Mouse (Mus musculus): Measurements from ENCODE around the gene AU021092. TPM values are rescaled to one million over a fixed set of nuclear protein-coding genes. Genes with fewer than 3 reads are reported as not detected.

The AU021092 gene
- polyA plus RNA-seq, 1 experiment = 6.1 TPM

DNA sequence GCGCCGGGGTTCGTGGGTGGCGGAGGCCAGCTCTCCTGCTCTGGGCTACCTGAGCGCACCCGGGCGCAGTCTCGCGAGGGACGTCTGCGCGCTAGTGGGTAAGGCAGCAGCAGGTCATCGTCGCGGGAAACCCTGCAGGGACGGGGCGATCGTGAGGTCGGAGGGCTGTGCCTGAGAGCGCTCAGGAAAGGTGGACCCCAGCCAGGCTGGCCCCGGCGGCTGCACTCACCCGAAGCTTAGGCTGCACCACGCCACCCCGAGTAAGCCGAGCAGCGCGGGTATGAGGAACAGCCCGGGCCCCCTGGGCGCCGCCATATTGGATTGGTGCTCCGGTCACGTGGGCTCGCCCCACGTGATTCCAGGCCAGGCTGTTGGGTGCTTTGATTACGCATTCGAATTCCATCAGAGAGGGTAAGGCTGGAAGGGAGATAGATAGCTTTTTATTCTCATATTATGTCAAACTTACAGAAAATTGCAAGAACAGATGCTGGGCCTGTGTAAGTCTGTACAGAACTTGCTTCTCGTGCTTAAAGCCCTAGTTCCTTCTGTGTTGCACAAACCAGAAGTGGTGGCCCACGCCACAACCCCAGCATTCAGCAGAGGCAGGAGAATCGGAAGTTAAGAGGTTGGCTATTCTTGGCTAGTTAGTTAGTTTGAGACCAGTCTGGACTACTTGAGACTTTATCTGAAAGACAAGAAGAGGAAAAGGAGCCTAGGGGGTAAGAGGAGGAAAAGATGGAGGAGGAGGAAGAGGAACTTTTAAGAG is 18.2 kb downstream of the AU021092 start, which contains the start of gene Nagpa:
TSS of gene Nagpa (minus strand) at position 345 of the 766 bp plus-strand sequence.
- peak within 1 kb of the TSS; percentile 35; the same call in 1 of the 2 replicates for H3K27ac ChIP-seq (ENCODE audit: insufficient read depth, low read length)
- TF ChIP-seq POLR2A (IDR thresholded peaks at IDR 0.05; ENCODE audit: borderline replicate concordance, insufficient read depth, low read length) (peak; percentile 35; the same call in 1 of the 2 replicates), CTCF (IDR thresholded peaks at IDR 0.05; ENCODE audit: borderline replicate concordance, insufficient read depth, low read depth, low read length) (no peak)
- no peaks in the 10 kb centered on the region for H3K4me1 ChIP-seq (ENCODE audit: control insufficient read depth, insufficient read depth, low read length)
- peak; percentile 83 for DNase-seq
- H3K4me3 ChIP-seq (replicated peaks; ENCODE audit: insufficient read depth, low read depth, low read length) = peak within 1 kb of the TSS; percentile 75
- H3K27me3 ChIP-seq (ENCODE audit: control insufficient read depth, insufficient read depth, low read length) = no peaks in the 10 kb centered on the region
- 4% methylated on average over 40 of the region's 40 CpGs for WGBS

DNA sequence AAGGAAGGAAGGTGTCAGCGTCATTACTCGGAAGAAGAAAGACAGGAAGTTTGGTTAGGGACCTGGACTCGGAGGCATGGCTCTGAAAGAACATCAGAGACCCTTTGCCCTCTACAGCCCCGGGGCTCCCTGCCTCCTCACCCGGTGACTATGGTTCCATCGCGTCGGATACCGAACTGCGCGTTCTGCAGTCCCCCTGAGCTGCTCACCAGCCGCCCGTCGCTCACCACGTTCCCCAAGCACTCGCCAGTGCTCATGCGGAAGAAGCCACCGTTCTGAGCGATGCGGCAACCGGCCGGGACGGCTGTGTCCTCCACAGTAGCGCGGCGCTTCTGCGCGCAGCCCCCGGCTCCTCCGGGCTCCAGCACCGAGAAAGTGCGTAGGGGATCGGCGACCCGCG is 18.9 kb downstream of the AU021092 start:
- Histone ChIP-seq H3K4me3 (replicated peaks; ENCODE audit: insufficient read depth, low read depth, low read length) (peak overlapping the region; percentile 75), H3K4me1 (ENCODE audit: control insufficient read depth, insufficient read depth, low read length) (no peaks in the 10 kb centered on the region), H3K27ac (ENCODE audit: insufficient read depth, low read length) (no peak overlapping the region), H3K27me3 (ENCODE audit: control insufficient read depth, insufficient read depth, low read length) (no peaks in the 10 kb centered on the region)
- WGBS = under 1% methylated on average over 36 of the region's 36 CpGs
- TF ChIP-seq POLR2A (IDR thresholded peaks at IDR 0.05; ENCODE audit: borderline replicate concordance, insufficient read depth, low read length) (no peak), CTCF (IDR thresholded peaks at IDR 0.05; ENCODE audit: borderline replicate concordance, insufficient read depth, low read depth, low read length) (no peak)
- peak; percentile 33 to 53 for DNase-seq

DNA sequence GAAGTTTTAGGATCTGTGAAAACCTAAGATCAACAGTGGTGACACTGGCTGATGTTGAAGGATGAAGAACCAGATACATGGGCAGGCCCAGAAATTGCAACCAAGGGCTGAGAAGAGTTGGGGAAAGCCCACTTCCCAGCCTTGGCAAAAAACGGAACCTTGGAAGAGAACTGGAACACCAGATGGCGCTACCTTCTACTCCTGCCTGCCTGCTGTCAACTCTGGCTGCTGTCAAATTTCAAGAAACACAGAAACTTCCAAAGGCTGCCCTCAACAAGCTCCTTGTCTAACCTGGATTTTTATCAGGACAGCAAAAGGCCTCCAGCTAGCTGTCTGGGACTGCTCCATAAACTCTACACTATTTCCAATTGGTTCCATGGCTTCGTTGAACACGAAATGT is 19.4 kb downstream of the AU021092 start:
- peak overlapping the region; percentile 75 for H3K4me3 ChIP-seq (replicated peaks; ENCODE audit: insufficient read depth, low read depth, low read length)
- no peaks in the 10 kb centered on the region for H3K4me1 ChIP-seq (ENCODE audit: control insufficient read depth, insufficient read depth, low read length)
- peak; percentile 49 to 51 for DNase-seq
- no peaks in the 10 kb centered on the region for H3K27me3 ChIP-seq (ENCODE audit: control insufficient read depth, insufficient read depth, low read length)
- WGBS = 16% methylated on average over 4 of the region's 4 CpGs
- TF ChIP-seq CTCF (IDR thresholded peaks at IDR 0.05; ENCODE audit: borderline replicate concordance, insufficient read depth, low read depth, low read length) (peak; percentile 66), POLR2A (IDR thresholded peaks at IDR 0.05; ENCODE audit: borderline replicate concordance, insufficient read depth, low read length) (no peak)
- H3K27ac ChIP-seq (ENCODE audit: insufficient read depth, low read length) = no peak overlapping the region

DNA sequence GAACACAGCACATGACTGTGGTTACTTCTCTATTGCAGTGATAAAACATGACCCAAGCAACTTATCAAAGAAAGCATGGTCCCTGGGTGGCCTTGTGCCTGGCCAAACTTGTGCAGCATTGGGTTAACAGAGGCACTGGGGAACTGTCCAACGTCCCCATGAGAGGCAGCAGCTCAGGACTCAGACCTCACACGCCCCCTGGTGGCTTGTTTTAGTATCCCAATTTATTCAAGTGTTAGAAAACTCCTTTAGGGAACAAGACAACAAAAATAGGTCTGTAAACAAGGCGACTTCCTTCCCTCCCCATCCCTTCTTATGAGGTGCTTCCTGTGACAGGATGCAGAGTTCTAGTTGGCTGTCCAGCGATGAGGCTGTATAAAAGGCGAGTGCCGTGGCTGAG is 27.0 kb downstream of the AU021092 start:
- Histone ChIP-seq H3K27ac (ENCODE audit: insufficient read depth, low read length) (no peak overlapping the region), H3K4me3 (replicated peaks; ENCODE audit: insufficient read depth, low read depth, low read length) (no peak overlapping the region), H3K4me1 (ENCODE audit: control insufficient read depth, insufficient read depth, low read length) (no peaks in the 10 kb centered on the region), H3K27me3 (ENCODE audit: control insufficient read depth, insufficient read depth, low read length) (no peaks in the 10 kb centered on the region)
- TF ChIP-seq POLR2A (IDR thresholded peaks at IDR 0.05; ENCODE audit: borderline replicate concordance, insufficient read depth, low read length) = no peak
- peak; percentile 63 for TF ChIP-seq CTCF (IDR thresholded peaks at IDR 0.05; ENCODE audit: borderline replicate concordance, insufficient read depth, low read depth, low read length)
- 35% methylated on average over 6 of the region's 6 CpGs for WGBS
- peak; percentile 50 to 54 for DNase-seq

DNA sequence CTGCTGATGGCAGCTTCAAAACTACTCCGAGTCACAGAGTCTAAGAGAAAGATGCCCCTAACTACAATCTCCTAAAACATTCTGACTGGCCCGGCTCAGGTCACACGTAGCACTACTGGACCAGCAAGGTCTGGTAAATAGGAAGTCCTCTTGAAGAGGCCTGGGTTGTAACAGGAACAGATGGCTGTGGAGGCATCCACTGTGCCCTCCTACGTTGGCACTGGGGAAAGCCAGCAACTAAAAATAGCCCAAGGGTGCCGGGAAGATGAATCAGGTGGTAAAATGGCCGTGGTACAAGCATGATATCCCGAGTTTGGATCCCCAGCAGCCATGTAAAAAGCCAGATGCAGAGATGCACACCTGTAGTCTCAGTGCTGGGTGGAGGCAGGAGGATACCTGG is 35.9 kb downstream of the AU021092 start:
- TF ChIP-seq POLR2A (IDR thresholded peaks at IDR 0.05; ENCODE audit: borderline replicate concordance, insufficient read depth, low read length) (no peak), CTCF (IDR thresholded peaks at IDR 0.05; ENCODE audit: borderline replicate concordance, insufficient read depth, low read depth, low read length) (no peak)

DNA sequence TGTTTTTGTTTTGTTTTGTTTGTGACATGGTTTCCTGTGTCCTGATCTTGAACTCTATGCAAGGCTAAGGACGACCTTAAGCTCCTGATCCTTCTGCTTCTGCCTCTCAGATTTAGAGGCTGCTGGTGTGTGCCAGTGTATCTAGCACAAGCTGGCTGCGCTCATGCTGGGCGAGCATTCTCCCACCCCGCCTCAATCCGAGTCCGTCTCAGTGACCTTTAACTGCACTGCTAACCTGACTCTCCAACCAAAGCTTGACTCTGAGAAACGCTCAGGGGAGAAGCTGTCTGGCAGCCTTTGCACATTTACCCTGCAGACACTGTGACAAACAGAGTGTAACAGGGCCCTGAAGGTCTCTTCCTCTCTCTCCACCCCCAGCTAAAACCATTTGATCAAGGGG is 36.4 kb downstream of the AU021092 start:
- DNase-seq = peak; percentile 31 to 39
- 36% methylated on average over 7 of the region's 7 CpGs for WGBS
- Histone ChIP-seq H3K27me3 (ENCODE audit: control insufficient read depth, insufficient read depth, low read length) (no peaks in the 10 kb centered on the region), H3K4me1 (ENCODE audit: control insufficient read depth, insufficient read depth, low read length) (peaks cover 34% of the 10 kb centered on the region), H3K27ac (ENCODE audit: insufficient read depth, low read length) (0 out of 2 replicates have a peak overlapping the region, but pooled peaks have one; percentile 31), H3K4me3 (replicated peaks; ENCODE audit: insufficient read depth, low read depth, low read length) (no peak overlapping the region)
- TF ChIP-seq POLR2A (IDR thresholded peaks at IDR 0.05; ENCODE audit: borderline replicate concordance, insufficient read depth, low read length) (no peak), CTCF (IDR thresholded peaks at IDR 0.05; ENCODE audit: borderline replicate concordance, insufficient read depth, low read depth, low read length) (no peak)

More for the DNA sequence above, 35.9 kb downstream of the AU021092 start:
- WGBS = 9% methylated on average over 7 of the region's 7 CpGs
- peak; percentile 68 to 83 for DNase-seq
- Histone ChIP-seq H3K4me1 (ENCODE audit: control insufficient read depth, insufficient read depth, low read length) (peaks cover 34% of the 10 kb centered on the region), H3K27ac (ENCODE audit: insufficient read depth, low read length) (0 out of 2 replicates have a peak overlapping the region, but pooled peaks have one; percentile 31), H3K4me3 (replicated peaks; ENCODE audit: insufficient read depth, low read depth, low read length) (no peak overlapping the region), H3K27me3 (ENCODE audit: control insufficient read depth, insufficient read depth, low read length) (no peaks in the 10 kb centered on the region)

DNA sequence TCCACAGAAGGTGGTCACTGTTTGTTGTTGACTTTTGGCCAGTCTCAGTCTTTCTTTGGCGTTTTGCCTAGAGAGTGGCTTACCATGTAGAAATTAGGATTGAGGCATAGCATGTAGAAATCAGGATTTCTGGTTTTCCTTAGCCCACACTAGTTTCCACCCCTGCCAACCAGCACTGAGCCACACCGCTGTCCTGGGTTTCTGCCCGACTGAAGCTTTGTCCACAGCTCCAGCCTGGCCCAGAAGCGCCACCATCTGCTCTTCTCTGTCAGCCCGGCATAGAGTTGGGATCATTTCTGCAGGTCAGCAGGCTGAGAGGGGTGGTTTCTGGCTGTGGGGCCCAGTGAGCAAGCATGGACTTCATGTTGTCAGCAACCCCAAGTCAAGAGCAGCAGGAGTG is 37.1 kb downstream of the AU021092 start:
- peak; percentile 55 to 64 for DNase-seq
- no peak overlapping the region for H3K4me3 ChIP-seq (replicated peaks; ENCODE audit: insufficient read depth, low read depth, low read length)
- peaks cover 34% of the 10 kb centered on the region for H3K4me1 ChIP-seq (ENCODE audit: control insufficient read depth, insufficient read depth, low read length)
- no peaks in the 10 kb centered on the region for H3K27me3 ChIP-seq (ENCODE audit: control insufficient read depth, insufficient read depth, low read length)
- H3K27ac ChIP-seq (ENCODE audit: insufficient read depth, low read length) = no peak overlapping the region
- 19% methylated on average over 5 of the region's 5 CpGs for WGBS
- no peak for TF ChIP-seq POLR2A (IDR thresholded peaks at IDR 0.05; ENCODE audit: borderline replicate concordance, insufficient read depth, low read length)

DNA sequence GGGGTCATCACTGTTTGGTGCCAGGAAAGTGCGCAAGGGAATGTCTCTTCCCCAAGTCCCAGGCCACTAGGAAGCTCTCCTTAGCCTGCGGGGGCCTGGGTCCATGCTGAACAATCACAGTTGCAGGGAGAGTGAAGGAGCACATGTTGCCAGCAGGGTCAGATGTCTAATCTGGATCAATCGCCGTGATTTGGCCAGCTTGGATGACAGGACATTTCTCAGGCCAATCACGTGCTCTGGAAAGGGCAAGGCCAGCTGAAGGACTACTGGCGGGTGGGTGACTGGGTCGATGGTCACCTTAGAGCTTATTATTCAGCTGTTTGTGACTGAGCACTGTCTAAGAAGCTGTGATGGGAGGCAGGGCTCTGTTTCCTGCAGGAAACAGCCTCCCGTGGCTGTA is 38.0 kb downstream of the AU021092 start:
- H3K27ac ChIP-seq (ENCODE audit: insufficient read depth, low read length) = no peak overlapping the region
- H3K4me3 ChIP-seq (replicated peaks; ENCODE audit: insufficient read depth, low read depth, low read length) = no peak overlapping the region
- H3K27me3 ChIP-seq (ENCODE audit: control insufficient read depth, insufficient read depth, low read length) = no peaks in the 10 kb centered on the region
- peaks cover 34% of the 10 kb centered on the region for H3K4me1 ChIP-seq (ENCODE audit: control insufficient read depth, insufficient read depth, low read length)
- DNase-seq = no peak
- TF ChIP-seq CTCF (IDR thresholded peaks at IDR 0.05; ENCODE audit: borderline replicate concordance, insufficient read depth, low read depth, low read length) = no peak
- TF ChIP-seq POLR2A (IDR thresholded peaks at IDR 0.05; ENCODE audit: borderline replicate concordance, insufficient read depth, low read length) = no peak
- 60% methylated on average over 8 of the region's 8 CpGs for WGBS

All from cerebellum, adult 2 months (tissue).